Mouse (Mus musculus) MEL (cell line): ENCODE measurements at regions not wholly inside any gene's neighbourhood (a gene's known extent, or its start where the extent isn't known, plus 50 kb on each side); places are given as distances from the start of the nearest gene placed in this dataset.

Experiments
- BHLHE40 ChIP-seq: IDR thresholded peaks from 2 replicates; pipeline ENCODE4 v1.6.1; 2012; ENCODE audit warnings: low read depth, mild to moderate bottlenecking, inconsistent platforms, low read length, improper control_type of control experiment, borderline replicate concordance
- CTCF ChIP-seq, 3 experiments: IDR thresholded peaks in 2 of 3; conservative IDR thresholded peaks in 1 of 3; 2 replicates each; pipeline ENCODE4 v1.5.1; 2011 to 2012; ENCODE audit warnings: low read length in 3 of 3, low read depth in 2 of 3, mild to moderate bottlenecking in 2 of 3, improper control_type of control experiment in 1 of 3, inconsistent platforms in 1 of 3, mixed read lengths in 1 of 3, moderate library complexity in 1 of 3; ENCODE audit not compliant: control insufficient read depth in 1 of 3, insufficient read depth in 1 of 3, poor library complexity in 1 of 3, severe bottlenecking in 1 of 3
- EP300 ChIP-seq, 2 experiments: IDR thresholded peaks; 2 replicates each; pipeline ENCODE4 v1.6.1; 2011; ENCODE audit warnings: improper control_type of control experiment in 2 of 2, low read length in 2 of 2, low read depth in 1 of 2, mild to moderate bottlenecking in 1 of 2
- GABPA ChIP-seq: IDR thresholded peaks from 2 replicates; pipeline ENCODE4 v1.6.1; 2012; ENCODE audit warnings: low read depth, mild to moderate bottlenecking, inconsistent platforms, low read length, improper control_type of control experiment, moderate library complexity
- GATA1 ChIP-seq: IDR thresholded peaks from 2 replicates; pipeline ENCODE4 v1.6.1; 2011; ENCODE audit warnings: low read depth, low read length, improper control_type of control experiment
- KAT2A ChIP-seq: conservative IDR thresholded peaks from 2 replicates; pipeline ENCODE4 v1.6.1; 2012; ENCODE audit warnings: low read depth, low read length, improper control_type of control experiment, inconsistent platforms
- MAFK ChIP-seq: IDR thresholded peaks from 2 replicates; pipeline ENCODE4 v1.6.1; 2011; ENCODE audit warnings: low read depth, mild to moderate bottlenecking, low read length, improper control_type of control experiment, borderline replicate concordance
- POLR2A ChIP-seq, 2 experiments: IDR thresholded peaks; 2 replicates each; pipeline ENCODE4 v1.6.1; 2011 to 2012; ENCODE audit warnings: low read length in 2 of 2, mild to moderate bottlenecking in 2 of 2, control low read depth in 1 of 2, improper control_type of control experiment in 1 of 2, low read depth in 1 of 2, moderate library complexity in 1 of 2; ENCODE audit not compliant: control insufficient read depth in 1 of 2, insufficient read depth in 1 of 2, poor library complexity in 1 of 2
- POLR2AphosphoS2 ChIP-seq: IDR thresholded peaks from 2 replicates; pipeline ENCODE4 v1.6.1; 2011; ENCODE audit warnings: low read length, improper control_type of control experiment
- POLR2AphosphoS5 ChIP-seq: IDR thresholded peaks from 2 replicates; pipeline ENCODE4 v1.6.1; 2012; ENCODE audit warnings: low read depth, borderline replicate concordance, mild to moderate bottlenecking, inconsistent platforms, low read length, moderate library complexity, mixed read lengths
- TAL1 ChIP-seq: IDR thresholded peaks from 2 replicates; pipeline ENCODE4 v1.6.1; 2012; ENCODE audit warnings: mild to moderate bottlenecking, inconsistent platforms, low read length, moderate library complexity, mixed read lengths
- TBP ChIP-seq: IDR thresholded peaks from 2 replicates; pipeline ENCODE4 v1.8.0; 2011; ENCODE audit warnings: low read depth, low read length, improper control_type of control experiment
- ZC3H11A ChIP-seq: IDR thresholded peaks from 2 replicates; pipeline ENCODE4 v1.6.1; 2012; ENCODE audit warnings: low read depth, mild to moderate bottlenecking, inconsistent platforms, low read length, improper control_type of control experiment

DNA sequence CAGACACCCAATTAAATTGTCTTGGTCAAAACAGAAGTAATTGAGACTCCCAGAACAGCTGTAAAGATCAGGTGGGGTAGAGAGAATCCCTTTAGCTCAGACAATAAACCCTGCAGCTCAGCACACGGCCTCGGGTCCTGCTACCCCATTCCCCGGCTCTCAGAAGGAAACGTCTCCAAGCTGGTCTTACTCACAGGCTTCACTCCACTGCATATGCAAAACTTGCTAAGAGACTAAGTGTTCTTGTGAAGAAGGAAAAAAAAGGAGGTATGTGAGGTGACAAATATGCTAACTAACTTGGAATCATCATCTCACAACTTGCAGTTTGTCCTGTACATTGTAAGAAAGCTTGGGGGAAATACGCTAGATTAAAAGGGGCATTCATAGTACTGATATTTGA is 79.6 kb upstream of the Ipo5 start:
- no peak for TF ChIP-seq MAFK
- TF ChIP-seq ZC3H11A = no peak
- TF ChIP-seq POLR2A (IDR thresholded peaks at IDR 0.05; ENCODE audit: control insufficient read depth in 1 of 2, insufficient read depth in 1 of 2, low read depth in 1 of 2, low read length in 2 of 2, poor library complexity in 1 of 2) = no peak
- TF ChIP-seq GABPA = no peak
- no peak for TF ChIP-seq KAT2A
- TF ChIP-seq TAL1 = no peak
- TF ChIP-seq POLR2AphosphoS2 = no peak
- TF ChIP-seq EP300 (IDR thresholded peaks at IDR 0.05; ENCODE audit: low read depth in 1 of 2, low read length in 2 of 2) = no peak
- no peak for TF ChIP-seq POLR2AphosphoS5
- TF ChIP-seq CTCF (IDR thresholded peaks at IDR 0.05 in 2 of 3, conservative IDR thresholded peaks at IDR 0.05 in 1 of 3; ENCODE audit: control insufficient read depth in 1 of 3, insufficient read depth in 1 of 3, low read depth in 2 of 3, low read length in 3 of 3, poor library complexity in 1 of 3, severe bottlenecking in 1 of 3) = no peak
- no peak for TF ChIP-seq TBP
- no peak for TF ChIP-seq GATA1
- TF ChIP-seq BHLHE40 = no peak
